Mouse (Mus musculus): ENCODE results near the gene Zfp536. TPM values are rescaled to one million over a fixed set of nuclear protein-coding genes. Genes with fewer than 3 reads are reported as not detected.
"Not testable (repeated sequence)": the region's sequence is repeated elsewhere in the genome, so short reads cannot be mapped to it uniquely, and the experiment has no call there.

The Zfp536 gene
- total RNA-seq, 2 experiments from 2014 or later = 35.1 to 43.5 TPM

DNA sequence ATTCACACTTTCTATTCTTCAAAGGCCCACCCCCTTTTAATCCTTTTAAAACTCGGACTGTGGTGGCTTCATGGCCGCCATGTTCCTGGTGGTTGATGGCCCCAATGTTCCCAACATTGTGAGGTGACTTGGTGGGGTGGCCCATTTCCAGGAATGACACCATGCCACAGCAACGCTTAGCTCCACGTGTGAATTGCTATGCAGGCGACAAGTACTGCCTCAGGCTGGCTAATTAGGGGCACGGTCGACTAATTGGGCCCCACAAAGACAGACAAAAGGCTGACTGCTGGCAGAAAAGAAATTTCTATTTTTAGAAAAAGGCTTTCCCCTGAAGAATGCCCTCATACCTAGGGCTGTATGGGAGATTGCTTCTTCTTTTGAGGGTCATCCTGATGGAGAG is 154.2 kb downstream of the Zfp536 start:
- no peak for TF ChIP-seq CTCF (IDR thresholded peaks at IDR 0.05)
- H3K27ac ChIP-seq = no peak overlapping the region
- DNase-seq (ENCODE audit: extremely low spot score in 1 of 2, low spot score in 2 of 2) = no peak
- no peak overlapping the region for H3K4me3 ChIP-seq
- intact Hi-C loops (cut with DNase I) = no loop called here

DNA sequence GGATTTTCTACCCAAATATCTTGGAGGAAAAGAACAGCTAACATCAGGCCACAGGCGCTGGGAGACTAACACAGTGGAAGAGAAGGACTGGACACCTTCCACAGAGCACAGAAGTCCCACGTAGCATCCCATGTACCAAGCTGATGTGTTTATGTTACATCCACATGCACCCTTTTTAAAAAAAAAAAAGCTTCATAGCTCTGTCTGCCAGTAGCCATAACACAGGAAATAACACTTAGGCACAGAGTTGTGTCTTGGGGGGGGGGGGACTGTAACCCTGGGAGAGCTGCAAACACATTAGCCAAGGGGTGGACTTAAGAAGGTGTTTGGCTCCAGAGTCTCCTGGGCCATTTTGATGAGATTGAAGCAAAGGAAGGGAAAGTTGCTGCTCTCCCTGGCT is 155.6 kb downstream of the Zfp536 start:
- DNase-seq (ENCODE audit: extremely low spot score in 1 of 2, low spot score in 2 of 2) = no peak
- no peak overlapping the region for H3K4me3 ChIP-seq
- H3K27ac ChIP-seq = no peak overlapping the region
- intact Hi-C loops (cut with DNase I) = no loop called here
- TF ChIP-seq CTCF (IDR thresholded peaks at IDR 0.05) = no peak

DNA sequence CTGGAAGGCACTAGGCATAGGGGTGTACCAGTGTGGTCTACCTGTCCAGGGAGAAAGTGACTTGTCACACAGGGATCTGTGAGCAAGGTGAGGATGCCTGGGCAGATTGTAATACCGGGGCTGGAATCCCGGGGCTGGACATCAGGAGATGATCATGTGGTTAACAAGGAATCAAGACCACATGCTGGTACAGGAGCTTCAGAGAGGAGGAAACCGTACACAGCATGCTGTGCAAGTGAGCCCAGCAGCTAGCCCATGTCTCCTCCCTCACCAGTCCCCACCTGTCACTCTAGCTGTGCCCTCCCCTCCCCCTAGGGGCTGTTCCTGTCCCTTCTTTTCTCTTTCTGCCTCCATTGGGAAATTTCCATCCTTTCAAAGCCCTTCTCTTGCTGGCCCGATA is 157.5 kb downstream of the Zfp536 start:
- no peak overlapping the region for H3K4me3 ChIP-seq
- no peak for DNase-seq (ENCODE audit: extremely low spot score in 1 of 2, low spot score in 2 of 2)
- no peak overlapping the region for H3K27ac ChIP-seq
- intact Hi-C loops (cut with DNase I) = no loop called here
- TF ChIP-seq CTCF (IDR thresholded peaks at IDR 0.05) = no peak

DNA sequence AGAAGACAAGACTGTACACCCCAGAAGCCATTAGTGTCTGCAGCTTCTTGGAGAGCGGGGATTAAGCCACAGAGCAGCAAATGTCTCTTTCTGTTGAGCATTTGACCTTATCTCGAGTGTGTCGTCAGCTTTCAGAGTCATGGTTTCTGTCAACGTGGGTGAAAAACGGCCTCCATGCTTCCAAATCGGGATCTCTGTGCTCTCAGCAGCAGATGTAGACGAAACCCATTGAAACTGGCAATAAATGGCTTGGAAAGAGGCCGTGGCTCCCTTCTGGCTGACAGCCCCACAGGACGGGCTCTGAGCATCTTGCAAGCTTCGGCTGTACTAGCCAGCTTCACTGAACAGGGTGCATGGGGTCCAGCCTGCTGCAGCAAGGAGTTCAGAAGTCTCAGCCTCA is 159.1 kb downstream of the Zfp536 start:
- TF ChIP-seq CTCF (IDR thresholded peaks at IDR 0.05) = no peak
- intact Hi-C loops (cut with DNase I) = no loop called here
- H3K27ac ChIP-seq = no peak overlapping the region
- H3K4me3 ChIP-seq = no peak overlapping the region
- DNase-seq (ENCODE audit: extremely low spot score in 1 of 2, low spot score in 2 of 2) = no peak

DNA sequence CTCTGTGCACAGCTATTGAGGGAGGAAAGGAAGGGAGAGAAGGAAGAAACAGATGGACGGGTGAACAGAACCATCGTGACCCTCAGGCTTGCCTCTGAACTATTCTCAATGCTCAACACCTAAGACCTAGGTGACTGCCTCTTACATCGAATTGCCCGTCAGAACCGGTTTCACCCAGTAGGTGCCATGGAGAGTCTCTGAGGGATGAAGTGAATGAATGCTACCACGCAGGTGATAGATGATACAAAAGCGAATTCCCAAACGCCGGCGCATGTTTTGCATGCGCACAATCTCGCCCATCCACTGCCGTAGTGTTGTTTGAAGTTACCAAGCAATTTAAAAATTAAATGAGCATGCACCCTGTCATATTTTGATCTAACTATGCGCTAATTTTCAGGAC is 164.9 kb downstream of the Zfp536 start:
- no peak for TF ChIP-seq CTCF (IDR thresholded peaks at IDR 0.05)
- H3K27ac ChIP-seq = no peak overlapping the region
- no peak overlapping the region for H3K4me3 ChIP-seq
- intact Hi-C loops (cut with DNase I) = no loop called here
- DNase-seq (ENCODE audit: extremely low spot score in 1 of 2, low spot score in 2 of 2) = no peak

DNA sequence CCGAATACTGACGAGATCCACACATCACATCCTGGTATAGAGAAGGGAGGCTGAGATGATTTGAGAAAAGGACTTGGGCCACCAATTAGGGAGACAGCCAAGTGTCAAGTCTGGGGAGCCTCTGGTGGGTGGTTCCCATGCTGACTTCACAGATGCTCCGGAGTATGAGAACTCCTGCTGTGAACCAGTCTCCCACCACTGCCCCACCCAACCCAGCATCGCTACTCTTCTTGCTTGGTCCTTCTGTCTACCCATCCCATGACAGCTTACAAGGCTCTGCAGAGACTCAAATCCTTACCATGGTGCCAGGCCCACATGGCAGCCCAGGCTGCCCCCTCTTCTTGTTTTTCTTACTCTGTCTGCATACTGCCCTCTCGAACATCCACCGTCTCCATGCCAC is 165.5 kb downstream of the Zfp536 start:
- H3K4me3 ChIP-seq = no peak overlapping the region
- intact Hi-C loops (cut with DNase I) = no loop called here
- H3K27ac ChIP-seq = no peak overlapping the region
- TF ChIP-seq CTCF (IDR thresholded peaks at IDR 0.05) = no peak
- no peak for DNase-seq (ENCODE audit: extremely low spot score in 1 of 2, low spot score in 2 of 2)

DNA sequence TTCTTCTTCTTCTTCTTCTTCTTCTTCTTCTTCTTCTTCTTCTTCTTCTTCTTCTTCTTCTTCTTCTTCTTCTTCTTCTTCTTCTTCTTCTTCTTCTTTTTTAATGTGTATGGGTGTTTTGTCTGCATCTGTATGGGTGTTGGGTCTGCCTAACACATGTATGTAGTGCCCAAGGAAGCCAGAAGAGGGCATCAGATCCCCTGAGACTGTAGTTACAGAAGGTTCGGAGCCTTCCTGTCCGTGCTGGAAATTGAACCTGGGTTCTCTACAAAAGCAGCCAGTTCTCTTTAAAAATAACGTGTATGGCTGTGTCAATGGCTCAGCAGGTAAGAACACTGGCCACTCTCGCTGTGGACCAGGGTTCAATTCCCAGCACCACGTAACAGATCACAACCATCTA is 167.0 kb downstream of the Zfp536 start:
- Histone ChIP-seq H3K27ac (no peak overlapping the region), H3K4me3 (no peak overlapping the region)
- TF ChIP-seq CTCF (IDR thresholded peaks at IDR 0.05) = no peak
- DNase-seq (ENCODE audit: extremely low spot score in 1 of 2, low spot score in 2 of 2) = no peak
- intact Hi-C loops (cut with DNase I) = no loop called here

DNA sequence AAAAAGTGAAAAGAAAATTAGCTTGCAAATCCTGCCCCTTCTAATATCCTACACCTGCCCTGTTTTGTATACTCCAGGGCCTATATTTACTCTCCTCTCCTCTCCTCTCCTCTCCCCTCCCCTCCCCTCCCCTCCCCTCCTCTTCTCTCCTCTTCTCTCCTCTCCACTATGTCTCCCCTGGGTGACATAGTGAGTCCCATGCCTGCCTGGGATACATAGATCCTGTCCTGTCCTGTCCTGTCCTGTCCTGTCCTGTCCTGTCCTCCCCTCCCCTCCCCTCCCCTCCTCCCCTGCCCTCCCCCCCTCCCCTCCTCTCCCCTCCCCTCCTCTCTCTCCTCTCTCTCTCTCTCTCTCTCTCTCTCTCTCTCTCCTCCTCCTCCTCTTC is 169.9 kb downstream of the Zfp536 start:
- H3K4me3 ChIP-seq; DNase-seq (ENCODE audit: extremely low spot score in 1 of 2, low spot score in 2 of 2); intact Hi-C loops (cut with DNase I); H3K27ac ChIP-seq: not testable (repeated sequence)

DNA sequence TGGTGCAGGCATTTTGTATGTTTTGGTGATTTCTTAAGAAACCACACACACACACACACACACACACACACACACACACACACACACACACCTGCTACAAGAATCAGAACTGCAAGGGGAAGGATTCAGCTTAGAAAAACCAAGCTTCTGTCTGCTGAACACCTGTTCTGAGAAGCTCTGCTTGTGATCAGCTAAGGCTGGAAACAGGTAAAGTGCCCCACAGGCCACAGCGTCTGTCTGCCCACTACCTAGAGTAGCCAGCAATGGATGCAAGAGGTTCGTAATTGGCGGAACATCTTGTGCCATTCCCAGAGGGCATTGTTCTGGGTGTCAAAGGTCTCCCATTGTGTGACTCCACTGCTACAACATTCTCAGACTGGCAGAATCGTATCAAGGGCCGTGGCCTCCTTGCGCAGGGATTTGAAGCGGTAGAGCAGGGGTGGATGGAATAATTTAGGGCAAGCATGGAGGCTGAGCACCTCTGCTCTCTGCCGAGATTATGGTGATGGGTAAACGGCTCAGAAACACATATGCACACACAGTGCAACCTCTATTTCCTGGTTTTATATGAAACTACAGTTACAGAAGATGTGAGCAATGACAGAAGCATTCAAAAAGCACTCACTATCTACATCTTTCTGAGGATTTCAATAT is 170.4 kb downstream of the Zfp536 start:
- intact Hi-C loops (cut with DNase I) = no loop called here
- no peak for TF ChIP-seq CTCF (IDR thresholded peaks at IDR 0.05)
- DNase-seq (ENCODE audit: extremely low spot score in 1 of 2, low spot score in 2 of 2) = no peak
- Histone ChIP-seq H3K27ac (no peak overlapping the region), H3K4me3 (no peak overlapping the region)

DNA sequence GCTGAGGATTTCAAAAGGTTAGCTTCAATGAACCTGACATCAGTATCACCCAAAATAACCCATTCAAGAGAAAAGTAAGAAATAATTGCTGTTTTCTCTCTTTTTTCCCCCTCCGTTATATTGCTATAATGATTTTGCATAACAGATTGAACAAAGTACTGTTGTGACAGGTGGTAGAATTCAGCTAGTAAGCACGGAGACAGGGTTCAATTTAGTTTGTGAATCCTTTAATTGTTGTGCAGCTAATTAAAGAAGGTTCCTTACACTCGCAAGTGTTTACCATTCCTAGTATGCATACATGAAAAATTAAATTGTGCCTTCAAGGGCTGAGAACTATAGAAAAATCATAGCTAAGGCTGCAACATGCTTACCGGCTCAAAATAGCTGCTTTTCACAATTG is 173.1 kb downstream of the Zfp536 start:
- H3K27ac ChIP-seq = no peak overlapping the region
- no peak for DNase-seq (ENCODE audit: extremely low spot score in 1 of 2, low spot score in 2 of 2)
- no peak for TF ChIP-seq CTCF (IDR thresholded peaks at IDR 0.05)
- H3K4me3 ChIP-seq = no peak overlapping the region
- intact Hi-C loops (cut with DNase I) = no loop called here

DNA sequence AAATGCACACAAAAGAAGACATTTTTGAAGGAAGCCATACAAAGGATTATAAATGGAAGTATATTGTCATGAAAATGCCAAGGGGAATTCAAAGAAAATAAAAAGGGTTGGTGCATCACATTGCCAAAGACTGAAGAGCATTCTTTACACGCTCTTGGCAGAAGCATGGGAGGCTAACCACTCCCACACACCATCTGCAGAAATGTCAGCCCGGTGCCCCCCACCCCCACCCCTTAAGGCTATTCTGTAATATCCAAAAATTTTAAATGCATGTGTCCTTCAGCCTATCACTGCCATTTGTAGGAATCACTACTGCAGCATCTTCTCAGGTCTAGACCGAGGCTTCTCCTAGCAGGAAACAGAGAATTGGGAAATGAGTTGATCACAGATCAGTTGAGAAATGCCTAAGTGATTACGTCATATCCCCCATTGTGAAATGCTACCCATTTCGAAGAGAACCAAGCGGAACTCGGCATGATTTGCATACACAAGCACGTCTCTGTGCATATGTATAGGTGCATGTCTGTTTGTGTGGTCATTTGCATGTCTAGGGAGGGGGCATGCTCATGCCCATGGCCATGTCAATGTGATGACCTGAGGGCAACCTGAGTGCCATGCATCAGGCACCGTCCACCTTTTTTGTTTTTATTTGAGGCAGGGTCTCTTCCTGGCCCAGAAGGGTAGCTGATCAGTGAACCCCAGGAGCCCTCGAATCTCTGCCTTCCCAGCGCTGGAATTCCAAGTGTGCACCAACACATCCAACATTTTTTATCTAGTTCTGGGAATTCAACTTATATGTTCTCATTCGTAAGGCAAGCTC is 179.0 kb downstream of the Zfp536 start:
- Histone ChIP-seq H3K4me3 (no peak overlapping the region), H3K27ac (no peak overlapping the region)
- no peak for TF ChIP-seq CTCF (IDR thresholded peaks at IDR 0.05)
- intact Hi-C loops (cut with DNase I) = no loop called here
- no peak for DNase-seq (ENCODE audit: extremely low spot score in 1 of 2, low spot score in 2 of 2)

DNA sequence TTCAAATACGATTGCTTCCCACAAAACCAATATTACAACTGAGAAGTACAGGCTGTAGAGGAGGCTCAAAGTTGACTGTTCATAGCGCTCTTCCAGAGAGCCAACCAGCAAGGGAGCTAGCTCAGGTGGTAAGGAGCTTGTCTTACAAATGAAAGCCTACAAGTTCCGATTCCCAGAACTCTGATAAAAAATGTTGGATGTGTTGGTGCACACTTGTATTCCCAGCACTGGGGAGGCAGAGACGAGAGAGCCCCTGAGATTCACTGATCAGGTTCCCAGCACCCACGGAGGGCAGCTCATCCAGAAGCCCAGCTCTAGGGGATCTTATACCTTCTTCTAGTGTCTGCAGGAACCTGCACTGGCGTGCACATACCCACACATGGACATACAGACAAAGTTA is 179.9 kb downstream of the Zfp536 start:
- no peak for TF ChIP-seq CTCF (IDR thresholded peaks at IDR 0.05)
- Histone ChIP-seq H3K27ac (no peak overlapping the region), H3K4me3 (no peak overlapping the region)
- no peak for DNase-seq (ENCODE audit: extremely low spot score in 1 of 2, low spot score in 2 of 2)
- intact Hi-C loops (cut with DNase I) = no loop called here

DNA sequence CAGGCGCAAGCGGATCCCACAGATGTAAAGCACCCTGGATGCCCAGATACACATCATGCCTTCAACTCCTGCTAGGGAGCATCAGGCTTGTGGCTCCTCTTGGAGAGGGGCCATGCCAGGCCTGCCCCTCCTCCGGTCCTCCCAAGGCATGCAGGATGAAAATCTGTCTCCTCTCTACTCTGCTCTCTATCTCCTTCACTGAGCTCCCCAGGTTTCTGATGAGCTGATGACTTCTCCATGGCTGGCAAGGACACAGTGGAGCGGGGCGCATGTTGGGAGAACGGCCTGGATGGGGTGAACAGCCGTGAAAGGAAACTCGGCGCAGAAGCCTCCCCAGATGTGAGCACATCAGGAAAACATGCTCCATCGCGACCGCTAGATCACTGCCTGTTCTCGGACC is 186.7 kb downstream of the Zfp536 start:
- Histone ChIP-seq H3K27ac (0 out of 2 replicates have a peak overlapping the region, but pooled peaks have one; percentile 24), H3K4me3 (no peak overlapping the region)
- TF ChIP-seq CTCF (IDR thresholded peaks at IDR 0.05) = no peak
- DNase-seq (ENCODE audit: extremely low spot score in 1 of 2, low spot score in 2 of 2) = no peak
- intact Hi-C loops (cut with DNase I) = no loop called here

Data from left cerebral cortex, adult 2 months (tissue).